Mouse (Mus musculus): ENCODE data around the gene Fam57a. TPM values are rescaled to one million over a fixed set of nuclear protein-coding genes. Genes with fewer than 3 reads are reported as not detected.

The Fam57a gene
- total RNA-seq, 2 experiments from 2014 or later, result 1.4 to 2.0 TPM

- intact Hi-C loops (cut with DNase I), result no loop called here
- DNase-seq, result no peak
- no peak for TF ChIP-seq CTCF (IDR thresholded peaks at IDR 0.05)
- H3K27ac ChIP-seq, result peak overlapping the region; percentile 73
- no peak overlapping the region for H3K4me3 ChIP-seq
These were observed 76.7 kb downstream of the Fam57a start for GRCm38 (mm10) chr11:76256129-76256528.

DNA sequence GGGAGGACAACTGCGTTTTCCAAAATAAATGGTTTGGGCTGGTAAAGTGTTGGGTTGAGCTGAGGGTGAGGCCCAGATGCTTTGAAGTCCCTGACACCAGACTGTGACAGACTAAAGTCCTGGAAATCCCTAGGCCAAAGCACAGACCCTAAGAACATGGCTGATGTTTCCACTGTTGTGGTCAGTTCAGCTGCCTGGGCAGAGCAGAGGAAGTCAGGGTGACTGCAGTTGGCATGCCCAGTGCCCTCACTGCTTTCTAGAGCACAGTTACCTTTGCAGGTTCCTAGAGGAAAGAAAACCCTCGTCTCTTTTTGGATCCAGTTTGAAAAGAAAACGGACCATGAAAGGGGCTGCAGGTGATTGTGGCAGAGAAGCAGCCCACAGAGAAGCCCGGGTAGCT is 77.9 kb downstream of the Fam57a start:
- Histone ChIP-seq H3K27ac (no peak overlapping the region), H3K4me3 (no peak overlapping the region)
- no peak for DNase-seq
- TF ChIP-seq CTCF (IDR thresholded peaks at IDR 0.05), result no peak
- intact Hi-C loops (cut with DNase I), result no loop called here

- Histone ChIP-seq H3K27ac (no peak overlapping the region), H3K4me3 (no peak overlapping the region)
- no peak for DNase-seq
- TF ChIP-seq CTCF (IDR thresholded peaks at IDR 0.05), result no peak
- intact Hi-C loops (cut with DNase I), result no loop called here
These were observed 79.0 kb downstream of the Fam57a start for GRCm38 (mm10) chr11:76258511-76258910.

- DNase-seq, result no peak
- H3K4me3 ChIP-seq, result no peak overlapping the region
- intact Hi-C loops (cut with DNase I), result no loop called here
These were observed 81.0 kb downstream of the Fam57a start for GRCm38 (mm10) chr11:76260208-76261050.

DNA sequence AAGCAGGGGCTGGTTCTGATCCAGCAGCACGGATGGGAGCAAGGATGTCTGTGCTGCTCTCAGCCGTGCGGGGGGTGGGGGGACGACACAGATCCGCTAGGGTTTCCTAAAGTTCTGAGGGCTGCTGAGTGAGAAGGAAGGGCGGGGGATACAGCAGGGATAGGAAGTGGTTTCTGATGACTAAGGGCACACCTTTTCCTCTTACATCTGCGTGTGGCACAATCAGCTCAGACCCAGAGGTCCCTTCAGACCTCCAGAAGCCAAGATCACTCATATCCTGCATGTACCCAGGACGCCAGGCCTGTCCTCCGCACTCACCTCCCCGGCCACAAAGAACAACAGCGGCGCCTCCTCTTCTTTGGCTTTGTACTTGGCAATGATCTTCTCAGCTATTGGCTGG is 81.8 kb downstream of the Fam57a start:
- no peak for TF ChIP-seq CTCF (IDR thresholded peaks at IDR 0.05)
- Histone ChIP-seq H3K4me3 (no peak overlapping the region), H3K27ac (peak overlapping the region; percentile 38)
- DNase-seq, result no peak
- intact Hi-C loops (cut with DNase I), result no loop called here

More at GRCm38 (mm10) chr11:76260208-76261050, 81.0 kb downstream of the Fam57a start:
- H3K27ac ChIP-seq, result peak overlapping the region; percentile 46
- TF ChIP-seq CTCF (IDR thresholded peaks at IDR 0.05), result no peak

DNA sequence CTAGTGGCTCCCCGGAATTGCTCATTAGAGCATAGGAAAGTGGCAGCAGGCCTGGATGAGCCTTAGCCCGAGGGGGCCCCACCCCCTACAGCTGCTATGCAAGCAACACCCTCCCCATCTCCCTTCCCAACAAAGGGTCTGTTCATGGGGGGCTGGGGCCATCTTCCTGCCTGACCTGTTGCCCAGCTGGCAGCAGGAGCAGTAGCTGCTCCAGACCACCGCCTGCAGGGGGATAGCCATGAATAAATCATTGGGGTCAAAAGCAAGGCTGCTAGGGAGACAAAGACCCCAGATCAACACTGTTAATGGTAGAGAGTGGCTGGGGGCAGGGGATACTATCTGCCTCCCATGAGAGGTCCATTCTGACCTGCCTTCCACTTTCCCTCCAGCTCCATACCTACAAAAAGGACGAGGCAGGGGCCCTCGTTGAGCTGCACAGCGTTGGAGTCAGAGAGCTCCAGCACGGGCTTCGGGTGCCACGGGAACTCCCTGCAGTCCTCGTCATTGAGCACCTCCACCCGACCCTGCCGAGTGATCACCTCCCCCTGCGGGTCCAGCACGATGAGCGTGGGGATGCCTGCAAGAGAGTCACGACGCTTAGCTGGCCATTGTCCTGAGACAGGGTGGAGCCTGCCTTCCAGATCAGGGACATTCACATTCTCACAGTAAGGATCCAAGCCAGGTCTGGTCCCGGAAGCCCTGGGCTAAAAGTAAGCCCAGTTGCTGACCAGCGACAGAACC is 83.3 kb downstream of the Fam57a start:
- intact Hi-C loops (cut with DNase I), result no loop called here
- TF ChIP-seq CTCF (IDR thresholded peaks at IDR 0.05), result no peak
- Histone ChIP-seq H3K4me3 (no peak overlapping the region), H3K27ac (peak overlapping the region; percentile 20; the same call in 1 of the 2 replicates)
- DNase-seq, result no peak

Other genes with a start within 250 kb of the Fam57a start
- gene Rph3al, start 241.2 kb upstream of the Fam57a start, total RNA-seq (2021), result 10 to 100 TPM; 12.7 to 15.0 TPM
- not detected for gene 1700016K19Rik, start 179.8 kb upstream of the Fam57a start, total RNA-seq (2021)
- 10 to 100 TPM; 13.2 to 21.8 TPM for gene Rflnb, start 151.9 kb upstream of the Fam57a start, total RNA-seq (2021)
- gene Vps53, start within 50 bp of the Fam57a start, total RNA-seq (2021), result 10 to 100 TPM; 22.0 to 22.1 TPM
- not detected for gene Dbil5, start 37.9 kb downstream of the Fam57a start, total RNA-seq (2021)
- gene Gemin4, start 38.0 kb downstream of the Fam57a start, total RNA-seq (2021), result 1 to 10 TPM; 3.0 to 3.9 TPM
- 10 to 100 TPM; 11.3 to 16.2 TPM for gene Mrm3, start 64.0 kb downstream of the Fam57a start, total RNA-seq (2021)
- 10 to 100 TPM; 21.9 to 24.2 TPM for gene Glod4, start 64.1 kb downstream of the Fam57a start, total RNA-seq (2021)
- 10 to 100 TPM; 42.0 to 49.3 TPM for gene Nxn, start 219.5 kb downstream of the Fam57a start, total RNA-seq (2021)
- gene Timm22, start 227.3 kb downstream of the Fam57a start, total RNA-seq (2021), result 10 to 100 TPM; 29.0 to 45.0 TPM